In genomic region chr17:75074978-75075699, GRCm38 (mm10) we compare ENCODE assay signal across 8 mouse cellular contexts.
DNase-seq lines count a peak whose midpoint lies in the region; ATAC-seq lines count a peak whose summit lies in the region.

No protein-coding gene starts in this region.

- no peak; the same call in 1 of the 2 replicates for ATAC-seq in granulocyte monocyte progenitor cell, adult 5-6 weeks (replicated peaks; ENCODE audit: poor library complexity, severe bottlenecking)

- peak; percentile 87 for DNase-seq in heart, adult 11 months
- no peak for DNase-seq in heart, adult 8-10 months (ENCODE audit: low spot score)
- peak; percentile 9 for DNase-seq in thymus, postnatal 14 days
- no peak for DNase-seq in thymus, adult 18-20 months
- DNase-seq in heart, postnatal 4 days: peak; percentile 72
- DNase-seq in mesoderm, embryonic 11.5 days (ENCODE audit: low read depth, low spot score): peak; percentile 41
- no peak for DNase-seq in gastrocnemius, adult 18-20 months (ENCODE audit: low spot score)

Comparison
In these comparisons a context has a peak if more than half of its experiments do, and no peak if none do; other contexts are left out.
1. DNase-seq: peak in heart, adult 11 months (single experiment), thymus, postnatal 14 days (single experiment), heart, postnatal 4 days (single experiment) and mesoderm, embryonic 11.5 days (single experiment); none in heart, adult 8-10 months (single experiment), thymus, adult 18-20 months (0 of 2) and gastrocnemius, adult 18-20 months (single experiment).